Mouse (Mus musculus) midbrain, embryonic 10.5 days (tissue): Measurements from ENCODE around the gene Mrps21. TPM values are rescaled to one million over a fixed set of nuclear protein-coding genes. Genes with fewer than 3 reads are reported as not detected.

Experiments used
- DNase-seq: peaks from one replicate; pipeline ENCODE4 v3.0.0-alpha.2; 2017; ENCODE audit warnings: low spot score
- H3K27ac ChIP-seq: fragments of 300-500 bp; sonication (generic); replicated peaks from 2 replicates; pipeline ENCODE4 v1.5.1; 2016; ENCODE audit warnings: mild to moderate bottlenecking
- H3K27me3 ChIP-seq: fragments of 300-500 bp; sonication (generic); 2 replicates; pipeline ENCODE4 v1.6.1; 2016; ENCODE audit warnings: low read depth, mild to moderate bottlenecking; ENCODE audit not compliant: poor library complexity, severe bottlenecking
- H3K36me3 ChIP-seq: fragments of 300-500 bp; sonication (generic); 2 replicates; pipeline ENCODE4 v1.6.1; 2016; ENCODE audit warnings: mild to moderate bottlenecking, moderate library complexity
- H3K4me1 ChIP-seq: fragments of 300-500 bp; sonication (generic); 2 replicates; pipeline ENCODE4 v1.6.1; 2016
- H3K4me3 ChIP-seq: fragments of 300-500 bp; sonication (generic); 2 replicates; pipeline ENCODE4 v1.5.1; 2016; ENCODE audit warnings: mild to moderate bottlenecking, moderate library complexity
- H3K9me3 ChIP-seq: fragments of 300-500 bp; sonication (generic); replicated peaks from 2 replicates; pipeline ENCODE4 v1.6.1; 2016; ENCODE audit warnings: mild to moderate bottlenecking
- WGBS: fragments of 180-500 bp; shearing (Covaris S2); methylation state at CpG from one replicate; pipeline ENCODE4 v1.1.7; 2016; 5-methylcytosine and 5-hydroxymethylcytosine counted together
- polyA plus RNA-seq: library from polyadenylated mRNA; unstranded; fragments of >200 nt; fragmentation: Nextera tagmentation; extraction: Ambion mirVana; gene quantifications from 2 replicates; pipeline ENCODE4 v1.2.1, GENCODE M21; 2016

Mrps21 gene
- polyA plus RNA-seq, 1 experiment from 2014 or later = 390 TPM

GRCm38 (mm10) chr3:95884400-95884799 lies 13.1 kb upstream of the Mrps21 start:
- no peak overlapping the region for H3K4me3 ChIP-seq
- 85% methylated on average over 5 of the region's 5 CpGs for whole genome bisulfite sequencing
- peaks cover 25% of the 10 kb centered on the region for H3K4me1 ChIP-seq
- no peaks in the 10 kb centered on the region for H3K9me3 ChIP-seq
- H3K27me3 ChIP-seq = peaks cover 17% of the 10 kb centered on the region
- H3K36me3 ChIP-seq = no peaks in the 10 kb centered on the region
- DNase-seq = no peak
- no peak overlapping the region for H3K27ac ChIP-seq

- WGBS = 3% methylated on average over 24 of the region's 24 CpGs
- Histone ChIP-seq H3K27me3 (peaks cover 17% of the 10 kb centered on the region), H3K36me3 (peaks cover 6% of the 10 kb centered on the region; the same call in 1 of the 2 replicates), H3K4me1 (peaks cover 25% of the 10 kb centered on the region), H3K9me3 (no peaks in the 10 kb centered on the region), H3K27ac (peak overlapping the region; percentile 75), H3K4me3 (peak overlapping the region; percentile 68)
- peak; percentile 57 for DNase-seq
Observed at GRCm38 (mm10) chr3:95882816-95883425, 11.6 kb upstream of the Mrps21 start.

- WGBS = under 1% methylated on average over 66 of the region's 66 CpGs
- peak; percentile 95 for DNase-seq
- Histone ChIP-seq H3K4me3 (peak within 1 kb of the TSS; percentile 68), H3K27me3 (peaks cover 17% of the 10 kb centered on the region), H3K27ac (peak within 1 kb of the TSS; percentile 75), H3K9me3 (no peaks in the 10 kb centered on the region), H3K36me3 (peaks cover 6% of the 10 kb centered on the region; the same call in 1 of the 2 replicates), H3K4me1 (peaks cover 25% of the 10 kb centered on the region)
Observed at GRCm38 (mm10) chr3:95881979-95882815, 10.9 kb upstream of the Mrps21 start, which contains the start of gene Ciart. Ciart (minus strand) TSS chr3:95882251.

DNA sequence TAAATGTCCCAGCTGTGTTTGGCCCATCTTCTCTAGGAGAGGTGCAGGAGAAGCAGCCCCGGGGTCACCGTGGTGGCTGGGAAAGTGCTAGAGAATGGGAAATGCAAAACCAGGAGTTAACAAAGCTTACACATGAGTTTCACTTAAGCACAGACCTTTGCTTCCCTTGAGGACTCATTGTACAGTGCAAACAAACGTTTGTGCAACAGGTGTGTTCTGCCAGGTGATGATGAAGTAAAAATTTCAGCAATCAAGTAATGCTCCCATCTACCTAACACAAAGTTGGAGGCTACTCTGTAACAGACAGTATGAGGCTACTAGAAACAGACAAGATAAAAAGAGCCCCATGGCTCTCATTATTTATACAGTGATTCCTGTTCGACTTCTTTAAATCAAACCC lies 7.7 kb upstream of the Mrps21 start:
- WGBS = 89% methylated on average over 4 of the region's 4 CpGs
- Histone ChIP-seq H3K27ac (no peak overlapping the region), H3K9me3 (no peaks in the 10 kb centered on the region)

GRCm38 (mm10) chr3:95872048-95872447 lies 729 bp upstream of the Mrps21 start:
- Histone ChIP-seq H3K36me3 (peaks cover 37% of the 10 kb centered on the region), H3K4me1 (peaks cover 19% of the 10 kb centered on the region), H3K27ac (peak overlapping the region; percentile 87; the same call in 1 of the 2 replicates), H3K4me3 (peak overlapping the region; percentile 81), H3K27me3 (no peaks in the 10 kb centered on the region), H3K9me3 (no peaks in the 10 kb centered on the region)
- WGBS = 84% methylated on average over 7 of the region's 7 CpGs
- DNase-seq = no peak

More for the DNA sequence above, 7.7 kb upstream of the Mrps21 start:
- Histone ChIP-seq H3K27me3 (peaks cover 13% of the 10 kb centered on the region), H3K36me3 (peaks cover 10% of the 10 kb centered on the region; the same call in 1 of the 2 replicates), H3K4me3 (no peak overlapping the region), H3K4me1 (peaks cover 25% of the 10 kb centered on the region)
- no peak for DNase-seq

DNA sequence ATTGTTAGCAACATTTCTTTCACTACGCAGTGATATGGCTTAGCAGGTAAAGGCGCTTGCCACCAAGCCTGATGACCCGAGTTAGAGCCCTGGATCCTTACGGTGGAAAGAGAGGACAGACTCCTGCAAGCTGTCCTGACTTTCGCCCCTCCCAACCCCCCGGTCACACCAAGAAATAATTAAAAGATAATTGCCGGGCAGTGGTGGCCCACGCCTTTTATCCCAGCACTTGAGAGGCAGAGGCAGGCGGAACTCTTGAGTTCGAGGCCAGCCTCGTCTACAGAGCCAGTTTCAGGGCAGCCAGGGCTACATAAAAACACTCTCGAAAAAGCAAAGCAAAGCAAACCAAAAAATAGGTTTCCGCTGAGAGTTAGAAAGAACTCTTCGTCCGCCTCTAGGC lies 343 bp downstream of the Mrps21 start:
- no peaks in the 10 kb centered on the region for H3K9me3 ChIP-seq
- WGBS = 9% methylated on average over 15 of the region's 15 CpGs

GRCm38 (mm10) chr3:95867408-95867807 lies 3.9 kb downstream of the Mrps21 start:
- Histone ChIP-seq H3K27me3 (no peaks in the 10 kb centered on the region), H3K4me1 (peaks cover 18% of the 10 kb centered on the region), H3K9me3 (no peaks in the 10 kb centered on the region), H3K4me3 (no peak overlapping the region), H3K36me3 (peaks cover 76% of the 10 kb centered on the region), H3K27ac (no peak overlapping the region)
- 92% methylated on average over 2 of the region's 2 CpGs for WGBS
- DNase-seq = no peak

More for the DNA sequence above, 343 bp downstream of the Mrps21 start:
- Histone ChIP-seq H3K27ac (peak overlapping the region; percentile 87), H3K27me3 (no peaks in the 10 kb centered on the region), H3K4me3 (peak overlapping the region; percentile 81), H3K36me3 (peaks cover 47% of the 10 kb centered on the region), H3K4me1 (peaks cover 19% of the 10 kb centered on the region)
- DNase-seq = no peak

DNA sequence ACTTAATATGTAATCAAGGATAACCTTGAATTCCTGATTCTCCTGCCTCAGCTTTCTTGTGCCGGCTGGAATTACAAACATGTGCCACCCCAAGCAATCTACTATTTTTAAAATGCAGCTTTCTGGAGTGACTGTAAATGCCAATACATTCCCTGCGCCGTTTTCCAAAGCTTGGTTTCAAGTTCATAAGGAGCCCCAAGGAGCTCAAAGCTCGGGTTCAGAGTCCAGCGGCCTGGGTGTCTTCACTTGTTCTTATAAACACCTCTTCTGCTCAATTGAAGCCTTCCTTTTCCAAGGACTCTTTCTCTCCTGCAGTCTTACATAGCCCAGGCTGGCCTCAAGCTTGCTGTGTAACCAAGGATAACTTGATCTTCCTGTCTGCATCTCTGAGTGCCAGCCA lies 5.2 kb downstream of the Mrps21 start:
- peaks cover 10% of the 10 kb centered on the region for H3K4me1 ChIP-seq
- no peak overlapping the region for H3K27ac ChIP-seq
- no peak overlapping the region for H3K4me3 ChIP-seq
- H3K27me3 ChIP-seq = no peaks in the 10 kb centered on the region
- DNase-seq = no peak
- H3K9me3 ChIP-seq = no peaks in the 10 kb centered on the region
- 94% methylated on average over 5 of the region's 5 CpGs for WGBS
- H3K36me3 ChIP-seq = peaks cover 88% of the 10 kb centered on the region

- Histone ChIP-seq H3K27me3 (no peaks in the 10 kb centered on the region), H3K4me3 (no peak overlapping the region), H3K27ac (no peak overlapping the region), H3K36me3 (peaks cover 88% of the 10 kb centered on the region), H3K9me3 (no peaks in the 10 kb centered on the region), H3K4me1 (peaks cover 5% of the 10 kb centered on the region)
- DNase-seq = no peak
- WGBS = 94% methylated on average over 20 of the region's 20 CpGs
Observed at GRCm38 (mm10) chr3:95865571-95865970, 5.7 kb downstream of the Mrps21 start.

DNA sequence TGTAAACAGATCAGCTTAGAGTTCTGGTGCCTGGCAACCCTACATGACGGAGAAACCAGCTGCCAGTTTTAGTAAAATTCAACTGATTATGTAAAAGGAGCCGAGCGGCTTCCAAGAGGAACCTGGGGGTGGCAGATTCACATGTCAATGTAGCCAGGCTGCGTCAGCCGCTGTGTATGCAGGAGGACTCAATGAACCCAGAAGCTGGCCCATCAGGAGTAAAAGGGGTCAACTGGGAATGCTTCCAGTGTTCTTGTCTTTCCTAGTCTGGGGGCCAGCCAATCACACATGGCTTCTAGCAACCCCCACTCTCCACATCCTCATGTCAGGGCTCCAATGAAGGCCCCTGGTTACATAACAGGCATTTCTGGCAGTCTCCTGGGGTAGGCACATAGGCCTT lies 6.3 kb downstream of the Mrps21 start:
- WGBS = 90% methylated on average over 5 of the region's 5 CpGs
- Histone ChIP-seq H3K4me3 (no peak overlapping the region), H3K36me3 (peaks cover 85% of the 10 kb centered on the region), H3K27me3 (no peaks in the 10 kb centered on the region), H3K9me3 (no peaks in the 10 kb centered on the region), H3K27ac (no peak overlapping the region), H3K4me1 (no peaks in the 10 kb centered on the region)
- DNase-seq = no peak

DNA sequence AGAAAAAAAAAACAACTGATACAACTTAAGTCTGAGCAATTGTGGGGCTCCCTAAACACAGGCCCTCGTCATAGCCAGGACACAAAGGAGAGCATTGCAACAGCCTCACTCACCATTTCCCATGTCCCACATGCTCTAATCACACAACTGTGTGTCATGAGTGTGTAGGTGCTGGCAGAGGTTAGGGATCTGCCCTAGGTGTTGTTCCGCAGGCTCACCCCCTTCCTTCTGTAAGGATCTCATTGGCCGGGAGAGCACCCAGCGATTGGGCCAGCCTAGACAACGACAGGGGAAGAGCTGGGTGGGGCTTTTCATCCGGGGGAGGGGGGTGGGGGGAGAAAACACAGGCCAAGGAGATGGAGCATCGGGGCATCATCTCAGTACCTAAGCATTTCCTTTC lies 7.7 kb downstream of the Mrps21 start:
- H3K27ac ChIP-seq = no peak overlapping the region
- no peak overlapping the region for H3K4me3 ChIP-seq
- no peaks in the 10 kb centered on the region for H3K4me1 ChIP-seq
- DNase-seq = no peak
- H3K27me3 ChIP-seq = no peaks in the 10 kb centered on the region
- peaks cover 71% of the 10 kb centered on the region for H3K36me3 ChIP-seq
- 84% methylated on average over 7 of the region's 7 CpGs for WGBS
- no peaks in the 10 kb centered on the region for H3K9me3 ChIP-seq

DNA sequence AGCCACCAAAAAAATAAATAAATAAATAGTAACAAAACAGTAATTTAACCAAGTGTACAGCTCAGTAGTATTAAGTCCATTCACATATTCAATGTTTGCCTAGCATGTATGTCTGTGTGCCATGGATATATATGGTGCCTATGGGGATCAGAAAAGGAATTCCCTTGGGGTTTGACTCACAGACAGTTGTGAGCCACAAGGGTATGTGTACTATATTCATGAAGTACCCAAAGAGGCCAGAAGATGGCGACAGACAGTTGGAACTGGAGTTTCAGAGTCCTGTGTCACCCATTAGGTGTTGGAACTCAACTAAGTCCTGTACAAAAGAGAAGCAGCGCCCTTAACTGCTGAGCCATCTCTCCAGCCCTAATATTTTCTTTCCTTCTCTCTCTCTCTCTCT lies 9.5 kb downstream of the Mrps21 start:
- Histone ChIP-seq H3K4me1 (no peaks in the 10 kb centered on the region), H3K36me3 (peaks cover 53% of the 10 kb centered on the region)
- WGBS = 41% methylated on average over 2 of the region's 2 CpGs

DNA sequence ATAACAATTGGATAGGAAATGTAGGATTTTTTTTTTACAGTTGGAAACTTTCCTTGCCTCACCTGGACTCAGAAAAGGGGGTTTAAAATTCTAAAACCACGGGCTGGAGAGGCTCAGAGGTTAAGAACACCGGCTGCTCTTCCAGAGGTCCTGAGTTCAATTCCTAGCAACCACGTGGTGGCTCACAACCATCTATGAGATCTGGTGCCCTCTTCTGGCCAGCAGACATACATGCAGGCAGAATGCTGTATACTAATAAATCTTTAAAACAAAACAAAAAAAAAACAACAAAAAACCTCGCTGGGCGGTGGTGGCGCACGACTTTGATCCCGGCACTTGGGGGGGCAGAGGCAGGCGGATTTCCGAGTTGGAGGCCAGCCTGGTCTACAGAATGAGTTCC lies 10.1 kb downstream of the Mrps21 start:
- no peak overlapping the region for H3K4me3 ChIP-seq
- no peaks in the 10 kb centered on the region for H3K9me3 ChIP-seq
- H3K4me1 ChIP-seq = peaks cover 1% of the 10 kb centered on the region
- no peak overlapping the region for H3K27ac ChIP-seq
- 73% methylated on average over 10 of the region's 10 CpGs for WGBS
- peaks cover 47% of the 10 kb centered on the region for H3K36me3 ChIP-seq
- DNase-seq = no peak
- H3K27me3 ChIP-seq = no peaks in the 10 kb centered on the region

More for the DNA sequence above, 9.5 kb downstream of the Mrps21 start:
- no peak overlapping the region for H3K4me3 ChIP-seq
- H3K27ac ChIP-seq = no peak overlapping the region
- peak; percentile 52 for DNase-seq
- no peaks in the 10 kb centered on the region for H3K9me3 ChIP-seq
- no peaks in the 10 kb centered on the region for H3K27me3 ChIP-seq
